Mouse (Mus musculus) retina, postnatal 1 day (tissue): Measurements from ENCODE around the gene Btbd6.

Source experiments
- DNase-seq: peaks from one replicate; pipeline ENCODE4 v3.0.0-alpha.2; 2012

The Btbd6 gene

GRCm38 (mm10) chr12:112976371-112977073, at the start of gene Btbd6:
TSS of gene Btbd6 (plus strand) at chr12:112976482.
- peak; percentile 90 for DNase-seq

- DNase-seq = no peak
Observed at GRCm38 (mm10) chr12:112927265-112927664, 49.0 kb upstream of the Btbd6 start.

GRCm38 (mm10) chr12:112928401-112929241, 47.7 kb upstream of the Btbd6 start:
- peak; percentile 77 for DNase-seq

- DNase-seq = peak; percentile 72
Observed at GRCm38 (mm10) chr12:112929562-112930352, 46.5 kb upstream of the Btbd6 start, which contains the start of gene Jag2. TSS of gene Jag2 (minus strand) at chr12:112929776.

DNA sequence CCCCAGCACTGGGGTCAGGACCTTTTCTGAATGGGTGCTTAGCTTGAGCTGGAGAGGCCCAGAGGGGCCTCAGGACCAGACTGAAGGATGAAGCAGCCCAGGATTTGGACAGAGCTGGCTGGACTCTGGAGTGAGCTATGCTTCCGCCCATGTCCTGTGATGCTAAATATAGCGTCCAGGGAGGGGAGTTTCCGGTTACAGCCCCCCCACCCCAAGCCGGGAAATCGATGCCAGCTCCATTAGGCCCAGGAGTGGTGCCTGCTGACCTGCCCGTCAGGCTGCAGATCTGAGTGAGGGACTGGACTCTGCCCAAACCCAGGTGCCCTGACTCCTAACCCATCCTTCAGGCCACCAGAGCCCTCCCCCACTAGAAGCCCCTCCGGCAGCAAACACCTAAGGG, 43.6 kb upstream of the Btbd6 start:
- no peak for DNase-seq

DNA sequence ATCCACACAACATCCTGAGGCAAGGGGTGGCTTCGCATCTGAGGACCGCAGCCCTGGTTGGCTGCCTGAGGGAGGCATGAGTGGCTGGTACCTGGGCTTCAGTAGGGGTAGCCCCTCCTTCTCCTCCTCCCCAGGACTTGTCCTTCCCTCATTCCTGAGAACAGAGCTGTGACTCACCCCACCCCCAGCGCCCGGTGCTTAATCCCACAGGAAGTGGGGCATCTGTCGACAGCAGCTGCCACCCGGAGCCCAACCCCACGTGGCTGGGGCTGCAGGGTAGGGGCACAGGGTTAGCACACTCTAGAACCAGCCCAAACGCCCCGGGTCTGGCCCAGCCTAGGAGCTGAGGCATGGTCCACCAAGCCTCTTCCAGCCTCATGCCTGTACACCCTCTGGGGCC, 38.4 kb upstream of the Btbd6 start:
- peak; percentile 78 for DNase-seq

DNA sequence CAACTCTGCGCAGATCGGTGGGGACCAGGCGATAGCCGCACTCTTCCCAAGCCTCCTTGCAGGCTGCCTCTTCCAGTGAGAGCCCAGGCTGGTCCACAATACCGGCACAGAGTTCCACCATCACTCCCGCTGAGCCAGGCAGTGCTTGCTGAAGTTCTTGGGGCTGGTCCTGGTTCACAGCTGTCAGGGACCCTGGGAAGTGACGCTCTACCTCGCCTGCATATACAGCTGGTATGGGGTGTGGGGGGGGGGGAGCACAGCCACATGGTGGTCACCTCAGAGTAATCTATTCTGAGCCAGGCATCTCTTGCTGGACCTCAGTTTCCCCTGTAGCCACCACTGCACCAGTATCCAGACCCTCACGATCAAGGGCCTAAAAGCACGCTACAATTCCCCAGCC, 37.9 kb upstream of the Btbd6 start:
- DNase-seq = no peak

DNA sequence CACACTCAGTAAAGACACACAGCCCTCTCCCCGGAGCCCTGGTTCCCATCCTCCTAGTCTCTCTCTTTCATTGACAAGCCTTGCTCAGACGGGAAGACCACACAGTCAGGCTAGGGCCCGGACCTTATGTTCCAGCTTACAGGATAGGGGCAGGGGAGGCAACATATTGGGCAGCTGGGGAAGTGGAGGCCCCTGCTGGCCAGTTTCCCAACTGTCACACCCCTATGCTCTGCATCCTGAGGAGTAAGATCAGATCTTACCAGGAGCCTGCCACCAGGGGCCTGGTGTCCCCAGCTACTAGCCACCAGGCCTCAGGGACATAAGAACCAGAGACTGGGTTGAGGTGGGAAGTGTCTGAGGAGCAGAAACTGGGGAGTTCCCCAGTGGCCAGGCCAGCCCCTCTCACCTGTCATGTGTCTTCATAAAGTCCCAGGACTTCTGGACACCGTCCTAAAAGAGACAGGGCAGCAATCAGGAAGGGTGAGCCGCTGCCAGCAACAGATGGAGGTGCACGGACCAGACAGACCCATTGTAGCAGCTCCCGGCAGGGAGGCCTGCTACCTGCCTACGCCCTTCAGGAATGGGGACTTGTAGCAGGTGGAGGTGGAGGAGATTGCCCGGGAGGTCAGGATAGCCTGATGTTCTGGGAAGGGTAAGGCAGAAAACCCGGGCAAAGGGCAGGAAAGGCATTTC, 37.3 kb upstream of the Btbd6 start:
- peak; percentile 84 for DNase-seq

DNA sequence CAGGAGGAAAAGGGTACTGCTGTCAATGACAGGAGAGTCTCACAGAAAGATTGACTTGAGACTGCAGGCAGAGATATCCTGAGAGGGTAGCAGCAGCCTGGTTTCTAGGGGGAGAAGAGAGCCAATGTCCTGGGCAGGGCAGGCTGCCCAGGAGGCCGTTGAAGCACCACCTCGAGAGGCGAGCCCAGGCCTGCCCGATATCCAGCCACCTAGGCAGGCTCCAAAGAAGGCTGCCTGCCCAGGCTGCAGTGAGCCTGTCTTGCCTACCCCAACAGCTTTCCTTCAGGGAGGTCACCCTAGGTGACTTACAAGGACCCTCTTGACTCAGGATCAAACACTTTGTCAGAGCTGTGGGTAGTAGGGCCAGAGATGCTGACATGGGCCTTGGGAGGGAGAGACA, 36.0 kb upstream of the Btbd6 start:
- DNase-seq = no peak

DNA sequence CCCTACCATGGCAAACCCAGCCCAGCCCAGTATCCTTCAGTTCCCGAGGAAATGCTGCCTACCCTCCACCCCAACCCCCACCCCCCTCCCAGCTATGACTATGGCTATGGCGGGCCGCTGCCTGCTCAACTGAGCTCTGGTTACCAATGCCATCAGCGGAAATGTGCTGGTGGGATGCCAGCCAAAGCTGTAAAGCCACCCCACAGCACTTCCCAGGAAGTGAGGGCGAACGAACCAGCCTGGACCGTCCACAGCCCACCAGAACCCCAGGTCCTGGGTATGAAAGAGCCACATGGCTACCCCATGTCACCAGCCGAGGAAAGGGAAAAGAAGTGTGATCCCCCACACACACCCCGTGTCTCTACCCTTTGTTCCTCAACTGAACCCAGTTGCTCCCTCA, 35.6 kb upstream of the Btbd6 start:
- no peak for DNase-seq

DNA sequence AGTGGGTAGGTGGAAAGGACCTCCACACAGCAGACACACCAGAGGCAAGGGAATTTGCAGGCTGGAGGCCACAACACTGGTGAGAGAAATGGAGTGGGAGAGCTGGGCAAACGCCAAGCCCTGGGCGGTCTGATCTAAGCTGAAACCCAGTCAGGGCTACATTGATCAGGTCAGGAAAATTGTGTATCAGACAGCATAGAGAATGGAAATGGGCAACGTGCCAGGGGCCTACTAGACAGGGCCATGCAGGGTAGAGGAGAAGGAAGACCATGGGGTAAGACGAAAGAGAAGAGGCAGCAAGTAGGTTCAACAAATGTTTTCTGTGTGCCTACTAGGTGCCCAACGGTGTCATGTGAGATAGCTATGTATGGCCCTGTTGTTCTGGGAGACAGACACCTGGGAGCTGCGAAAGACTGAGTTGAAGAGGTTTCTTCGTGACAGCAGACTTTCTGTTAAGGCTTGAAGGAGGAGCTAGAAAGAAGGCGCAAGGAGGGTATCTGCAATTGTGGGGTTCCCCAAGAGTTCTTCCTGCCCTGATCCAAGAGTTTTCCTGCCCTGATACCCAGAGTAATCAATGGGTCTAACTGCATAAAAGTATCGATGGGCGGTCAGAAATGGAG, 35.0 kb upstream of the Btbd6 start:
- DNase-seq = no peak

DNA sequence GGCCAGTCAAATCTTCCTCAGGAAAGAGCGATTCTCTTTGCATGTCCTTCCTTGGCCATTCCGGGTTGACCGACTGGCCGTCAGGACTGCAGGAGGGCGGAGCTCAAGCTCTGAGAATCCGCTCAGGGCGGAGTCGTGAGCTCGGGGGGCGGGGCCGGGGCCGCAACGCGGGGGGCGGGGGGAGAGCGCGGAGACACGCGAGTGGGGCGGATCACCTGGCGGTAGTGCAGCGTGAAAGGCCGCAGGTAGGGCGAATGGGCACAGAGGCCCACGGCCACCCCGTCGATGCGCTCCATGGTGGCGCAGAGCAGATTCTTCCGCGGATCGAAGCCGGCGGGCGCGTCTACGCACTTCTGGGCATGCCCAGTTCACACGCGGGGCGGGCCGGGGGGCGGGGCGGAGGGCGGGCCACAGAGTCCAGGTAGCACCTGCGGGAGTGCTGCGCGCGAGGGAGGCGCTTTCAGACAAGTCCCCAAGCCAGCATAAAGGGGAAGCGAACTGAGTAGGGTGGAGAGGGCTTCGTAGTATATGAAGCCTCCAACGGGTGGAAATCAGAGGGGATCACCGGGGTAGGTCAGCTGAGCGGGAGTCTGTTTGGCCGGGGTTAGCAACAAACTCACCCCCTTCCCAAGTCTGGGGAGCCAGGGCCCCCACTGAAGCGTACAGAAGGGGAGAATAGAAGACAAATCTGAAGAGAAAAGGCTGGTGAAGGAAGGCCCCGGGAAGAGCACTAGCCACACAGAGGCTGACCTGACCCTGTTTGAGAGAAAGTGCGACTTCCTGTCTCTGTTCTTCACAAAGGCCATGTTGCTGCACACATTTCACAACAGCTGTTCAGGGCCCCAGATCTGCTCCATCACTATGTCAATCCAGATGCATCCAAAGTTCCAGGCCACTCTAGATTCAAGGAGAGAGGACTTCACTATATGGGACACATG, 34.2 kb upstream of the Btbd6 start, which contains the start of gene Nudt14:
Gene Nudt14, minus strand, starts transcription at position 349 of the 938 bp plus-strand sequence.
- DNase-seq = peak; percentile 84

GRCm38 (mm10) chr12:112943669-112944068, 32.6 kb upstream of the Btbd6 start:
- no peak for DNase-seq

DNA sequence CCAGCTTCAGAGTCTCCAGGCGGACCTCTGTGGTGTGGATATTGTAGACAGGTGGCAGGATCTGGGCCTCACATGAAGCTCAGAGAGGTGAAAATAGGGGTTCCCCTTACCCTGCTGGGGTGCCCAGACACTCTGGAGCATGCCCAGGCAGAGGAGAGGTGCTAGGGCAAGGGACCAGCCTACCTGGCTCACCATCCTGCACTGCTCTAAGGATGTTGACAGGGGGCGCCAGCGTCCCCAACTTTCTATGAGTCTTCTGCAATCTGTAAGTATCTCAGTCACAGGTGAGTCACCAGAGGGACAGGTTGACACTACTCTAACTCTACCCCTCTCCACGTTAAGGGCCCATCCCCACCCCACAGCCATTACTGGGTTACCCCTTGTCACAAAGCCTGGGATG, 29.0 kb upstream of the Btbd6 start:
- DNase-seq = no peak

GRCm38 (mm10) chr12:112950040-112950760, 26.1 kb upstream of the Btbd6 start:
- peak; percentile 95 for DNase-seq

DNA sequence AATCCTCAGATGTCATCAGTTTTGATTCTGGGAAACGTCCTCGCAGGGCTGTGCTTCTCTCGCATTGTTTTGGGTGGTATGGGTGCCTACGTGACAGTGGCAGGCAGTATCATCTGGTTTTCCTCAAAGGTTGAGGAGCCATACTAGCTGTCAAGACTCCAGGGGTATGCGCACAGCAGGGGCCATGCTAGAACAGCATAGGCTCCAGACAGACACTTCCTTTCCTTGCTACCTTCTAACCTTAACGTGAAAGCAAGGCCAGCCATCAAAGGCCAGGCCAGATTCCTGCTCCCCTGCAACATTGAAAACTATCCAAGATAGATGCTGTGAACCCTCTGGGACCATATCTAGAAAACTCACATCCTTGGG, 25.5 kb upstream of the Btbd6 start:
- no peak for DNase-seq

DNA sequence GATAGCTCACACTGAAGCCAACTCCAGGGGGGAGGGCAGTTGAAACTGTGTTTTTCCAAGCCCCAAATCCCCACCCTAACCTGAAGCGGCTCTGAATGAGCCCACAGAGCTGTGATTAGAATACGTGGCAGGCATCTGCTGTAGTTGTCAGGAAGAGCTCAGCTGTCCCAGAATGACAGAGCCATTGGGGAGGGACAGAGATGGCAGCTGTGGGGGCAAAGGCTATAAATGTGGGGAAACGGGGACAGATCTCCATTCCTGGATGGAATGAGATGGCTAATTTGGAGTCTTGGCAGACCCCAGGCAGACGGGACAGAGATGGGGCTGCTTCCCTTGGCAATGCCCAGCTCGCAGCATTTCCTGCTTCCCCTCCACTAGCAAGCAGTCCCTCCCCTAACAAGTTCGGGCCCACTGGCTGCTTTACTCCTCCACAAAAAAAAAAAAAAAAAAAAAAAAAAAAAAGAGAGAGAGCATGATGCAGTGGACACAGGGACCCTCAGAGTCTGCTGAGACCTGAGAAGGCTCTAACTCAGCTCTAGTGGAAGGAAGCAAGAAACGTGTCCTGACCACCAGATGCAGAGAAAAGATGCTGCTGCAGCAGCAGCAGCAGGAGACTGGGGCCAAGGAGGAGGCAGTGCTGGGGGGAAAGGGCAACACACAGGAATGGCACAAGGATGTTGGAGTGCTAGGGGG, 25.0 kb upstream of the Btbd6 start:
- no peak for DNase-seq

GRCm38 (mm10) chr12:112952433-112952832, 23.8 kb upstream of the Btbd6 start:
- DNase-seq = no peak

- DNase-seq = no peak
Observed at GRCm38 (mm10) chr12:112952926-112953565, 23.2 kb upstream of the Btbd6 start.
